Mouse (Mus musculus) lung, postnatal 0 days (tissue): Measurements from ENCODE around the gene Gse1. TPM values are rescaled to one million over a fixed set of nuclear protein-coding genes. Genes with fewer than 3 reads are reported as not detected.

Source experiments
- ATAC-seq: fragments of 200-750 bp; cut with Nextera tagmentation; 2 replicates; pipeline ENCODE4 v1.8.0; 2017; ENCODE audit warnings: moderate library complexity
- DNase-seq: peaks from one replicate; pipeline ENCODE4 v3.0.0-alpha.2; 2016; ENCODE audit warnings: low spot score
- H3K27ac ChIP-seq: fragments of 300-500 bp; sonication (generic); 2 replicates; pipeline ENCODE4 v1.5.1; 2014; ENCODE audit warnings: antibody characterized with exemption, mild to moderate bottlenecking, low read length, mixed read lengths
- H3K27me3 ChIP-seq: fragments of 300-500 bp; sonication (generic); replicated peaks from 2 replicates; pipeline ENCODE4 v1.6.1; 2014; ENCODE audit warnings: low read length, mixed read lengths; ENCODE audit not compliant: insufficient read depth
- H3K36me3 ChIP-seq: fragments of 300-500 bp; sonication (generic); 2 replicates; pipeline ENCODE4 v1.6.1; 2014; ENCODE audit warnings: low read length, mixed read lengths; ENCODE audit not compliant: insufficient read depth
- H3K4me1 ChIP-seq: fragments of 300-500 bp; sonication (generic); 2 replicates; pipeline ENCODE4 v1.6.1; 2014; ENCODE audit warnings: antibody characterized with exemption, low read depth, low read length, mixed read lengths; ENCODE audit not compliant: insufficient read depth
- H3K4me2 ChIP-seq: fragments of 300-500 bp; sonication (generic); replicated peaks from 2 replicates; pipeline ENCODE4 v1.6.1; 2014; ENCODE audit warnings: low read depth, mild to moderate bottlenecking, low read length, moderate library complexity, mixed read lengths
- H3K4me3 ChIP-seq: fragments of 300-500 bp; sonication (generic); 2 replicates; pipeline ENCODE4 v1.5.1; 2014; ENCODE audit warnings: low read depth, low read length
- H3K9ac ChIP-seq: fragments of 300-500 bp; sonication (generic); replicated peaks from 2 replicates; pipeline ENCODE4 v1.6.1; 2014; ENCODE audit warnings: low read depth, mild to moderate bottlenecking
- H3K9me3 ChIP-seq: fragments of 300-500 bp; sonication (generic); 2 replicates; pipeline ENCODE4 v1.6.1; 2016; ENCODE audit warnings: low read length, mixed read lengths
- CTCF ChIP-seq: IDR thresholded peaks from 2 replicates; pipeline ENCODE4 v1.5.1; 2016; ENCODE audit warnings: antibody characterized with exemption, mild to moderate bottlenecking
- EP300 ChIP-seq: IDR thresholded peaks from 2 replicates; pipeline ENCODE4 v1.6.1; 2016; ENCODE audit warnings: antibody characterized with exemption, mild to moderate bottlenecking, control low read depth
- WGBS: fragments of 180-500 bp; shearing (Covaris S2); extraction: QIAGEN DNeasy Blood & Tissue Kit; methylation state at CpG from one replicate; pipeline ENCODE4 v1.1.7; 2014; 5-methylcytosine and 5-hydroxymethylcytosine counted together
- polyA plus RNA-seq: library from polyadenylated mRNA; unstranded; fragments of >200 nt; fragmentation: Nextera tagmentation; extraction: Ambion mirVana; gene quantifications from 2 replicates; pipeline ENCODE4 v1.2.1, GENCODE M21; 2015

The Gse1 gene
- polyA plus RNA-seq, 1 experiment from 2014 or later = 9.9 TPM

DNA sequence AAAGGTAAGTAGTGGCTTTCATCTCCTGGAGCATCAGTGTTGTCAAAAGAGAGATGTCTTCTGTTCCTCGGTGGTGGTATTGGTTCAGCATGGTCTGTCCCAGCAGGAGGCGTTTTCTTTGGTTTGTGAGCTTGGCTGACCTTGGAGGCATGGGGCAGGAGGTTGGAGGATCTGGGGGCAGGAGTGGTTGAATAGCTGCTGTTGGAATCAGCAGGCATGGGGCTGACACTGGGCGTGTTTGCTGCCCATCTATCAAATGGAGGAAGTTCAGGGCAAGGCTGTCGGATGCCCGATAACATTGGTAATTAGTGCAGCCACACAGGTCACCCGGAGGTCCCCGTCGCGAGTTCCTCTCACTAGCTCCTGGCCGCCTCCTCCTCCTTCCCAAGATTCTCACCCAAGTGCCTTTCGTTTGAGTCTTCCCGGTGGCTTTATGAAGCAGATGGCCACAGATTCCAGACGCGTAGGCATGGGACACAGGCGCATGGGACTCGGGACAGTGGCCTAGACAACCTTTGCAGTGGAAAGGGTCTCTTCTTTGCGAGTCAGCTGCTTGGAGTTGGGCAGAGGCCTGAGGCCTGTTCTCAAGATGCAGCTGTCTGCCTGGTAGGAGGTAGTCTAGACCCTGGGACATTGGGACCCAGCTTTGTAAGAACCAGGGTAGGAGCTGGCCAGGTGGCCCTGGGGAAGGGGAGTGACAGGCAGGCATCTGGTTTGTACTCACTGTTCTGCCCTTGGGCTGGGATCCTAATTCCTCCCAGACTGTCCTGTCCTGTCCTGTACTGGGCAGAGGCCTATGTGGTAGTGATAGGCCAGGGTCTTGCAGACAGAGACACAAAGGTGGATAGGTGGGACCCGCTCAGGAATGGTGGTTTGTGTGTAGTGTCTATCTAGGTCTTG lies 2.7 kb downstream of the Gse1 start:
- H3K36me3 ChIP-seq = no peaks in the 10 kb centered on the region
- WGBS = 41% methylated on average over 18 of the region's 18 CpGs
- no peaks in the 10 kb centered on the region for H3K9me3 ChIP-seq
- ATAC-seq = no peak
- H3K4me3 ChIP-seq = peak overlapping the region; percentile 44
- no peak overlapping the region for H3K27ac ChIP-seq
- H3K4me2 ChIP-seq = peak overlapping the region; percentile 97
- peaks cover 10% of the 10 kb centered on the region; the same call in 1 of the 2 replicates for H3K27me3 ChIP-seq
- H3K4me1 ChIP-seq = peaks cover 18% of the 10 kb centered on the region
- H3K9ac ChIP-seq = no peak overlapping the region
- DNase-seq = no peak
- TF ChIP-seq EP300 (peak; percentile 44; the same call in 1 of the 2 replicates), CTCF (no peak)

DNA sequence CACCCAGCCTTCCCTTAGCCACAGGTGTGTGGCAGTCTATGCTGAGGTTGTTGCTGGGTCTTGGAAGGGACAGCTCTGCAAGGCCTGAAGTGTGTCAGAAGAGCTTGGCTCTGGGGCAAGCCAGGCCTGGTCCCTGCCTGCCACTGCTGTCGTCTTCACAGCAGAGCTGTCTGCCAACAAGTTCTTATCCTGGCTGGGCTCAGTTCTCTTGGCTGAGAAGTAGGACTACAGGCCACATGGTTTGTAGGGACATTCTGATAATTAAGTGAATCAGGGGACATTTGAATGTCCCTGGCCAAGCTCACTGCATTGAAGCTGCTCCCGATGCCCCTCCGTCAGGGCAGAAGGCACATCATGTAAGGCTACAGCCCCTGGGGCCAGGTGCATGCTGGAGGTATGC lies 3.6 kb downstream of the Gse1 start:
- peak overlapping the region; percentile 97 for H3K4me2 ChIP-seq
- H3K9ac ChIP-seq = no peak overlapping the region
- no peak for TF ChIP-seq EP300
- no peak for TF ChIP-seq CTCF
- no peak overlapping the region for H3K27ac ChIP-seq
- H3K9me3 ChIP-seq = no peaks in the 10 kb centered on the region
- H3K4me3 ChIP-seq = 0 out of 2 replicates have a peak overlapping the region, but pooled peaks have one; percentile 5
- H3K4me1 ChIP-seq = peaks cover 18% of the 10 kb centered on the region
- no peaks in the 10 kb centered on the region for H3K36me3 ChIP-seq
- ATAC-seq = no peak
- H3K27me3 ChIP-seq = peaks cover 10% of the 10 kb centered on the region; the same call in 1 of the 2 replicates
- 60% methylated on average over 3 of the region's 3 CpGs for whole genome bisulfite sequencing
- DNase-seq = peak; percentile 58

GRCm38 (mm10) chr8:120232398-120232797 lies 4.1 kb downstream of the Gse1 start:
- Histone ChIP-seq H3K9ac (no peak overlapping the region), H3K4me3 (0 out of 2 replicates have a peak overlapping the region, but pooled peaks have one; percentile 5), H3K4me1 (peaks cover 18% of the 10 kb centered on the region), H3K36me3 (no peaks in the 10 kb centered on the region), H3K27ac (no peak overlapping the region), H3K9me3 (no peaks in the 10 kb centered on the region), H3K27me3 (peaks cover 10% of the 10 kb centered on the region; the same call in 1 of the 2 replicates), H3K4me2 (peak overlapping the region; percentile 97)
- DNase-seq = no peak
- no peak for TF ChIP-seq EP300
- no peak for TF ChIP-seq CTCF
- no peak for ATAC-seq
- 38% methylated on average over 2 of the region's 4 CpGs for WGBS

DNA sequence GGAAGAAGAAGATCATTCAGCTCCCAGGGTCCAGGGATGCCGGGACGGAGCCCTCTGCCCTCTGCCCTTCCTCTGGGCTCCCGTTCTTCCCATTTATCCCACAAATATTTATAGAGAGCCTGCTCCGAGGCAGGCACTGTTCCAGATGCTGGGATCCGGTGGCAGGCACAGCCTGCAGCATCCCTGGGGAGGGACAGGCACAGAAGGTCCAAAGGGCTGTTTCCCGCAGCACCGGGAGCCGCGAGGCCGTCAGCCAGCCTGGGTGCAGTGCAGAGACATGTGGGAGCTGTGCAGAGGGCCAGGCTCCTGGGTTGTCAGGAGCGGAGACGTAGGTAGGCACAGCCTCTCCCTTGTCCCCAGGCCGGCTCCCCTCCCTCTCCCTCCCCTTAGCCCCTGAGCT lies 4.7 kb downstream of the Gse1 start:
- peaks cover 10% of the 10 kb centered on the region; the same call in 1 of the 2 replicates for H3K27me3 ChIP-seq
- H3K4me2 ChIP-seq = peak overlapping the region; percentile 97
- H3K4me1 ChIP-seq = peaks cover 18% of the 10 kb centered on the region
- no peaks in the 10 kb centered on the region for H3K9me3 ChIP-seq
- TF ChIP-seq CTCF (no peak), EP300 (no peak)
- H3K4me3 ChIP-seq = no peak overlapping the region
- 32% methylated on average over 13 of the region's 13 CpGs for WGBS
- no peak for DNase-seq
- no peaks in the 10 kb centered on the region for H3K36me3 ChIP-seq
- no peak for ATAC-seq
- no peak overlapping the region for H3K9ac ChIP-seq
- no peak overlapping the region for H3K27ac ChIP-seq

GRCm38 (mm10) chr8:120234457-120234856 lies 6.2 kb downstream of the Gse1 start:
- Histone ChIP-seq H3K4me3 (no peak overlapping the region), H3K27me3 (peaks cover 4% of the 10 kb centered on the region; the same call in 1 of the 2 replicates), H3K4me1 (peaks cover 16% of the 10 kb centered on the region), H3K27ac (no peak overlapping the region), H3K9ac (no peak overlapping the region), H3K4me2 (no peak overlapping the region), H3K36me3 (no peaks in the 10 kb centered on the region), H3K9me3 (no peaks in the 10 kb centered on the region)
- DNase-seq (no peak), ATAC-seq (no peak)
- WGBS = 50% methylated on average over 12 of the region's 12 CpGs
- TF ChIP-seq CTCF (no peak), EP300 (no peak)

- H3K36me3 ChIP-seq = no peaks in the 10 kb centered on the region
- H3K9me3 ChIP-seq = no peaks in the 10 kb centered on the region
- TF ChIP-seq EP300 = no peak
- no peak for TF ChIP-seq CTCF
- H3K4me3 ChIP-seq = no peak overlapping the region
- no peaks in the 10 kb centered on the region for H3K27me3 ChIP-seq
- ATAC-seq = no peak
- peaks cover 12% of the 10 kb centered on the region for H3K4me1 ChIP-seq
- H3K9ac ChIP-seq = no peak overlapping the region
- H3K27ac ChIP-seq = no peak overlapping the region
- DNase-seq = no peak
- H3K4me2 ChIP-seq = no peak overlapping the region
- 62% methylated on average over 8 of the region's 8 CpGs for WGBS
These were observed 6.6 kb downstream of the Gse1 start for GRCm38 (mm10) chr8:120234866-120235265.
